Mouse (Mus musculus): ENCODE data around the gene Lmna. TPM values are rescaled to one million over a fixed set of nuclear protein-coding genes. Genes with fewer than 3 reads are reported as not detected.

Lmna gene
- 51.3 and 72.3 TPM in 2 replicates for polyA plus RNA-seq (2012; rRNA removed)

DNA sequence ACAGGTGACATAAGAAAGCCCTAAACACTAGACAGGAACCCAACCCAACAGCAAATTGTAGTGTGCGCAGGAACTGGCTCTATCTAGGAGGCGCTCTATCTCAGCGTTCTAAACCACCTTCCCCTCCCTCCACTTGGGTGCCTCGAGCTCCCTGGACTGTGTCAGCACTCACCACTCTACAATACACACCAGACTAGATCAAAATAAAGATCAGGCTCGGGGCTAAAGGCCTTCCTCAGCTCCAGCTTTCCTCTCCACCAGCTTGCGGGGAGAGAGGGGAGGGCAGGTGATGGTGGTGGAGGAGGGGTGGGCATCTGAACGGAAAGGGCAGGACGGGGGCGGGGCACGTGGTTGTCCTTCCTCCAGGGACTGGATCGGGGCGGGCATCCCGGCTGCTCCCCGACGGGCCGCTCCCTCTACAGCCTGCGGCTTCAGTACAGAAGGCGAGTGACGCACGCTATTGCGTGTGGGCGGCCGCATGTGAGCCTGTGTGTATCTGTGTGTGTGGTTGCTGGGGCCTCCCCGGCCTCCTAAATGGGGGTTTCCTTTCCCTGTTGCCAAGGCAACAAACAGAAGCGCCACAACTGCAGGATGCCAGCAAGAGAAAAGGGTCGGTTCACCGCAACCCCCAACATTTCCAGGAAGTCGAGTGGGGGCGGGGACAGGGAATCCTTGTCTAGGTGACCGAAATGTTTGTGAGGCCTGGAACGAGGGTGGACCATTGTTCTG is at the start of gene Lmna:
TSS of gene Lmna (minus strand) at position 265 of the 729 bp plus-strand sequence.
- H3K36me3 ChIP-seq (ENCODE audit: control insufficient read depth, insufficient read depth, low read length) = no peaks in the 10 kb centered on the region
- DNase-seq (ENCODE audit: low read depth in 1 of 2, low spot score in 2 of 2) = peak; percentile 85 to 100
- under 1% methylated on average over 31 of the region's 31 CpGs for WGBS
- TF ChIP-seq CTCF (IDR thresholded peaks at IDR 0.05; ENCODE audit: extremely low read depth, insufficient read depth, insufficient read length, insufficient replicate concordance) = peak; percentile 36; the same call in 1 of the 2 replicates
- TF ChIP-seq POLR2A (IDR thresholded peaks at IDR 0.05; ENCODE audit: low read depth, low read length) = no peak
- H3K4me3 ChIP-seq (ENCODE audit: extremely low read depth, insufficient read depth, insufficient read length) = peak within 1 kb of the TSS; percentile 51; the same call in 1 of the 2 replicates
- peak within 1 kb of the TSS; percentile 84 for H3K27ac ChIP-seq (ENCODE audit: insufficient read depth, low read length)
- H3K4me1 ChIP-seq (ENCODE audit: control insufficient read depth, insufficient read depth, insufficient read length) = peaks cover 38% of the 10 kb centered on the region; the same call in 1 of the 2 replicates
- no peaks in the 10 kb centered on the region for H3K27me3 ChIP-seq (ENCODE audit: control insufficient read depth, insufficient read depth, low read length)

DNA sequence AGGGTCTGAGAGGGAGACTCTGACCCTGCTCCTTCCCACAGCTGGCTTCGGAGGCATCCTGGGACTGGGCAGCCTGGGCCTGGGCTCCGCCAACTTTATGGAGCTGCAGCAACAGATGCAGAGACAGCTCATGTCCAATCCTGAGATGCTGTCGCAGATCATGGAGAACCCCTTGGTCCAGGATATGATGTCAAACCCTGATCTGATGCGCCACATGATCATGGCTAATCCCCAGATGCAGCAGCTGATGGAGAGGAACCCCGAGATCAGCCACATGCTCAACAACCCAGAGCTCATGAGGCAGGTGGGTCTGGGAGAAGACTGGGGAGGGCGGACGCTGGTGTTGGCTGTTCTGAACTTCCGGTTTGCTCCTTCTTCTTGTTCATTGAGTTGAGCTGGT is 46.9 kb upstream of the Lmna start:
- TF ChIP-seq POLR2A (IDR thresholded peaks at IDR 0.05; ENCODE audit: low read depth, low read length) = no peak
- TF ChIP-seq CTCF (IDR thresholded peaks at IDR 0.05; ENCODE audit: extremely low read depth, insufficient read depth, insufficient read length, insufficient replicate concordance) = no peak
- H3K4me1 ChIP-seq (ENCODE audit: control insufficient read depth, insufficient read depth, insufficient read length) = 0 out of 2 replicates have a peak, but pooled peaks cover 2% of the 10 kb centered on the region
- DNase-seq (ENCODE audit: low read depth in 1 of 2, low spot score in 2 of 2) = no peak
- WGBS = 96% methylated on average over 8 of the region's 8 CpGs
- no peak overlapping the region for H3K4me3 ChIP-seq (ENCODE audit: extremely low read depth, insufficient read depth, insufficient read length)
- H3K27ac ChIP-seq (ENCODE audit: insufficient read depth, low read length) = no peak overlapping the region
- peaks cover 11% of the 10 kb centered on the region for H3K36me3 ChIP-seq (ENCODE audit: control insufficient read depth, insufficient read depth, low read length)
- no peaks in the 10 kb centered on the region for H3K27me3 ChIP-seq (ENCODE audit: control insufficient read depth, insufficient read depth, low read length)

DNA sequence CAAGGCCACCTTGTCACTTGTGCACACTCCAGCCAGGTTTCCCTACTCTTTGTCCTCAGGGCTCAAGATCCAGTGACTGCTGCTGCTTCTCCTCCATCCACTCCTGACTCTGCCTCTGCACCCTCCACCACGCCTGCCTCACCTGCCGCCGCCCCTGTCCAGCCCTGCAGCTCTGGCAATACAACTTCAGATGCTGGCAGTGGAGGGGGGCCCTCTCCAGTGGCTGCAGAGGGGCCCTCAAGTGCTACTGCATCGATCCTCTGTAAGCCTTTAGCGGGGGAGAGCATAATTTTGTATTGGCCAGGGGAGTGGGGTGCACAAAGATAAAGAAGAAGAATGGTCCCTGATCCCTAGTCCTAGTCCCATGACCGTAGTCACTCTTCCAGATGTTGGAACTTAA is 46.0 kb upstream of the Lmna start:
- 98% methylated on average over 6 of the region's 6 CpGs for WGBS
- no peak for DNase-seq (ENCODE audit: low read depth in 1 of 2, low spot score in 2 of 2)
- Histone ChIP-seq H3K27ac (ENCODE audit: insufficient read depth, low read length) (no peak overlapping the region), H3K4me1 (ENCODE audit: control insufficient read depth, insufficient read depth, insufficient read length) (0 out of 2 replicates have a peak, but pooled peaks cover 4% of the 10 kb centered on the region), H3K27me3 (ENCODE audit: control insufficient read depth, insufficient read depth, low read length) (no peaks in the 10 kb centered on the region), H3K4me3 (ENCODE audit: extremely low read depth, insufficient read depth, insufficient read length) (no peak overlapping the region), H3K36me3 (ENCODE audit: control insufficient read depth, insufficient read depth, low read length) (peaks cover 10% of the 10 kb centered on the region)
- TF ChIP-seq POLR2A (IDR thresholded peaks at IDR 0.05; ENCODE audit: low read depth, low read length) (no peak), CTCF (IDR thresholded peaks at IDR 0.05; ENCODE audit: extremely low read depth, insufficient read depth, insufficient read length, insufficient replicate concordance) (no peak)

DNA sequence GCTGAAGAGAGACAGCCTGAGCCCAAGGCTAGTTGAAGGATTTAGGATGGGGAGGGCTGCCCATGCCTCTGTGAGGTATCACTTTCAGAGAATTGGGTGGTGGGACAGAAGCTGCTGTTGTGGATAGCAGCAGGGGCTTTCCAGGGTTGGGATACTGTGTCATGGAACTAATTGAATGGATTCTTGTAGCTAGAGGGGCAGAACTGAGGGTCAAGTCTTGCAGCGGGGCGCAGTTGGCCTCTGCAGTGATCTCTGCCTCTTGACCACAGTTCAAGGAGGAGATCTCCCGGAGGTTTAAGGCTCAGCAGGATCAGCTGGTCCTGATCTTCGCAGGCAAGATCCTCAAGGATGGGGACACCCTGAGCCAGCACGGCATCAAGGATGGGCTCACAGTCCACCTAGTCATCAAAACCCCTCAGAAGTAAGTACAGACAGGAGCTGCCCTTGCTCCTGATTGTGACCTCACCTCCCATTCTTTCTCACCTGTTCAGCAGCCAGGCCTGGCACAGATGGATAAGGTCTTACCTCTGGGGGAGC is 45.4 kb upstream of the Lmna start:
- no peaks in the 10 kb centered on the region for H3K27me3 ChIP-seq (ENCODE audit: control insufficient read depth, insufficient read depth, low read length)
- H3K4me3 ChIP-seq (ENCODE audit: extremely low read depth, insufficient read depth, insufficient read length) = no peak overlapping the region
- WGBS = 97% methylated on average over 5 of the region's 5 CpGs
- H3K27ac ChIP-seq (ENCODE audit: insufficient read depth, low read length) = no peak overlapping the region
- TF ChIP-seq CTCF (IDR thresholded peaks at IDR 0.05; ENCODE audit: extremely low read depth, insufficient read depth, insufficient read length, insufficient replicate concordance) (no peak), POLR2A (IDR thresholded peaks at IDR 0.05; ENCODE audit: low read depth, low read length) (no peak)
- H3K36me3 ChIP-seq (ENCODE audit: control insufficient read depth, insufficient read depth, low read length) = peaks cover 9% of the 10 kb centered on the region
- no peak for DNase-seq (ENCODE audit: low read depth in 1 of 2, low spot score in 2 of 2)
- 0 out of 2 replicates have a peak, but pooled peaks cover 4% of the 10 kb centered on the region for H3K4me1 ChIP-seq (ENCODE audit: control insufficient read depth, insufficient read depth, insufficient read length)

DNA sequence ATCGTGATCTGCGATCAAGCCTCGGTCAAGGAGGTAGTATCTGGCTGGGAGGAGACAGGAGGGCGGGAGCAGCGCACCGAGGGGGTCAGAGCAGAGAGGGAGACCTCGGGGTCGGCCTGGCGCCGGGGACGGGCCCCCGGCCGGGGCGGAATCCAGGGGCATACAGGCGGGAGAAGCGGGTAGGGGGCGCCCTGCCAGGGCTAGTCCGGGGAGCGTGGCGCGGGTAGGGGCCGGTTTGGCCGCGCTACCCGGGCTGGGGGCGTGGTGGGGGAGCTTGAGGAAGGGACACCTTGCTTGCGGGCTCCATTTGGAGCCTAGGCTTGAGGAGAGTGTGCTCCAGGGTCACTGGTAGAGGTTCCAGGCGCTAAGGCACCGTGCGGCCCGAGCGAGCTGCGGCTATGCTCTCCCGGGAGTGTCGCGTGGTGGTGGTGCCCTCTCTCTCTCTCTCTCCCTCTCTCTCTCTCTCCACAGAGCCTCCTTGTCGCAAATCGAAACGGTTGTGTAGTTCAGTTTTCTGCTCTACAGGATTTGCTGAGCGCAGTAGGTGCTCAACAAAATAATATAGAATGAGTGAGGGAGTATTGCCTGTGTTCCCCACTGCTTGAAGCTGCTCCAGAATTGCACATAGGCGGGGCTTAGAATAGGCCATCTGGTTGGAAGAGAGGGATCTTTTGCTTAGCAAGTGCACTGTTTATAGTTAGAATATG is 44.3 kb upstream of the Lmna start:
- peak; percentile 23 to 60 for DNase-seq (ENCODE audit: low read depth in 1 of 2, low spot score in 2 of 2)
- peak overlapping the region; percentile 86 for H3K27ac ChIP-seq (ENCODE audit: insufficient read depth, low read length)
- 0 out of 2 replicates have a peak, but pooled peaks cover 4% of the 10 kb centered on the region for H3K4me1 ChIP-seq (ENCODE audit: control insufficient read depth, insufficient read depth, insufficient read length)
- peaks cover 6% of the 10 kb centered on the region; the same call in 1 of the 2 replicates for H3K36me3 ChIP-seq (ENCODE audit: control insufficient read depth, insufficient read depth, low read length)
- no peaks in the 10 kb centered on the region for H3K27me3 ChIP-seq (ENCODE audit: control insufficient read depth, insufficient read depth, low read length)
- peak overlapping the region; percentile 99 for H3K4me3 ChIP-seq (ENCODE audit: extremely low read depth, insufficient read depth, insufficient read length)
- under 1% methylated on average over 41 of the region's 41 CpGs for WGBS
- no peak for TF ChIP-seq POLR2A (IDR thresholded peaks at IDR 0.05; ENCODE audit: low read depth, low read length)
- 0 out of 2 replicates have a peak, but pooled peaks have one; percentile 1 for TF ChIP-seq CTCF (IDR thresholded peaks at IDR 0.05; ENCODE audit: extremely low read depth, insufficient read depth, insufficient read length, insufficient replicate concordance)

DNA sequence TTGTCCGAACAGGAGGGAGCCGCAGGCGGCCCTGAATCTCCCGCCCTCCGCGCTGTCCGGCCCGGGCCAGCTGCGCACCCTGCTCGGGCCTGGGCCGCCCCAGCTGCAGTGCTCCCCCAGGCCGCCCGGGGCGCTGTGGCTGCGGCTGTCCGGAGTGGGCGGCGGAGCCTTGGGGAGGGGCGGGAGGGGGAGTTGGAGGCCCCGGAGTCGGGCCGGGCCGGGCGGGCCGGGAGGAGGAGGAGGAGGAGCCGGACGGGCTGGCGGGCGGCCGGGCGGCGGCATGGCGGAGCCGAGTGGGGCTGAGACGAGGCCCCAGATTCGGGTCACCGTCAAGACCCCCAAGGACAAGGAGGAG is 43.7 kb upstream of the Lmna start, which contains the start of gene Ubqln4:
TSS of gene Ubqln4 (plus strand) at position 234 of the 355 bp plus-strand sequence.
- 0 out of 2 replicates have a peak, but pooled peaks cover 4% of the 10 kb centered on the region for H3K4me1 ChIP-seq (ENCODE audit: control insufficient read depth, insufficient read depth, insufficient read length)
- TF ChIP-seq CTCF (IDR thresholded peaks at IDR 0.05; ENCODE audit: extremely low read depth, insufficient read depth, insufficient read length, insufficient replicate concordance) (peak; percentile 74), POLR2A (IDR thresholded peaks at IDR 0.05; ENCODE audit: low read depth, low read length) (peak; percentile 23; the same call in 1 of the 2 replicates)
- peaks cover 6% of the 10 kb centered on the region; the same call in 1 of the 2 replicates for H3K36me3 ChIP-seq (ENCODE audit: control insufficient read depth, insufficient read depth, low read length)
- WGBS = 1% methylated on average over 36 of the region's 37 CpGs
- no peaks in the 10 kb centered on the region for H3K27me3 ChIP-seq (ENCODE audit: control insufficient read depth, insufficient read depth, low read length)
- H3K27ac ChIP-seq (ENCODE audit: insufficient read depth, low read length) = peak within 1 kb of the TSS; percentile 92
- H3K4me3 ChIP-seq (ENCODE audit: extremely low read depth, insufficient read depth, insufficient read length) = peak within 1 kb of the TSS; percentile 99
- peak; percentile 60 to 88 for DNase-seq (ENCODE audit: low read depth in 1 of 2, low spot score in 2 of 2)
